Mouse (Mus musculus) MEL (cell line): ENCODE results near the gene Grhl1.

Experiments
- ELF1 ChIP-seq: IDR thresholded peaks from 2 replicates; pipeline ENCODE4 v1.6.1; 2014; ENCODE audit warnings: low read depth, mild to moderate bottlenecking, inconsistent platforms, low read length, improper control_type of control experiment, moderate library complexity
- GABPA ChIP-seq: IDR thresholded peaks from 2 replicates; pipeline ENCODE4 v1.6.1; 2012; ENCODE audit warnings: low read depth, mild to moderate bottlenecking, inconsistent platforms, low read length, improper control_type of control experiment, moderate library complexity

- TF ChIP-seq GABPA (no peak), ELF1 (no peak)
Observed at GRCm38 (mm10) chr12:24650415-24651062, 78.5 kb downstream of the Grhl1 start.
